Mouse (Mus musculus) bone marrow macrophage, adult 2 months (primary cell): ENCODE results near the gene Stx12.

Source experiments
- CTCF ChIP-seq: IDR thresholded peaks from 2 replicates; pipeline ENCODE4 v1.5.1; 2012; ENCODE audit warnings: low read depth, mild to moderate bottlenecking, low read length, moderate library complexity
- POLR2A ChIP-seq: IDR thresholded peaks from 2 replicates; pipeline ENCODE4 v1.6.1; 2012; ENCODE audit warnings: mild to moderate bottlenecking, low read depth, low read length, borderline replicate concordance

DNA sequence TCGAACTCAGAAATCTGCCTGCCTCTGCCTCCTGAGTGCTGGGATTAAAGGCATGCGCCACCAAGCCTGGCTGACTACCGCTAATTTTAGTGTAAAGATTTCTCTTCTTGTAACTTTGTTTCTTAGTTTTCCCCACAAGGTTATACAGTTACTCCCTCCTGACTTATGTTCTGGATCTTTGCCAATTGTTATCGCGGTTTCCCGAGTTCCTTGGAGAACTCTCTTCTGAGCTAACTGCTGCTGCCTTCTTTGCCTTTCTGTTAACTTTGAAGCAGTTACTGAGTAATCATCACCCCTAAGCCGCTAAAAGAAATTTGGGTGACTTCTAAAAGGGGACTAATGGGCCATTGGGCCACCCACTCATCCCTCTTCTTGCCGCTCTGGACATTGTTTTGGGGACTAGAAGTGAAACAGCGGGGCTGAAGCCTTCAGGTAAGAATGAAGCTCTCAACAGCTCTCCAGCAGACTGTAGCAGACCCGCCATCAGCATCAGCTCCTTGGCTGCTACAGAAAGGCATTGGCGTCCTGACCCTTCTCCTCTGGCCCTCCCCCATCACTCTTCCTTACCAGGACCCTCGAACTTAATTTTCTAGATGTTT lies 78.6 kb downstream of the Stx12 start:
- no peak for TF ChIP-seq POLR2A
- TF ChIP-seq CTCF, result no peak
